Mouse (Mus musculus): ENCODE measurements around the gene Gm5565.
"Not testable (repeated sequence)": the region's sequence is repeated elsewhere in the genome, so short reads cannot be mapped to it uniquely, and the experiment has no call there.

The Gm5565 gene

GRCm38 (mm10) chr5:146160439-146160838 is at the start of gene Gm5565:
Gene Gm5565, minus strand, starts transcription at chr5:146160539.
- DNase-seq (ENCODE audit: low read depth in 2 of 2, low spot score in 2 of 2), result not testable (repeated sequence)

GRCm38 (mm10) chr5:146205537-146205936 is 45.2 kb upstream of the Gm5565 start:
- DNase-seq (ENCODE audit: low read depth in 2 of 2, low spot score in 2 of 2), result no peak

GRCm38 (mm10) chr5:146203921-146204320 is 43.6 kb upstream of the Gm5565 start:
- DNase-seq (ENCODE audit: low read depth in 2 of 2, low spot score in 2 of 2), result no peak

GRCm38 (mm10) chr5:146200580-146200979 is 40.2 kb upstream of the Gm5565 start:
- no peak for DNase-seq (ENCODE audit: low read depth in 2 of 2, low spot score in 2 of 2)

- DNase-seq (ENCODE audit: low read depth in 2 of 2, low spot score in 2 of 2), result no peak
Measured at GRCm38 (mm10) chr5:146199540-146199939, 39.2 kb upstream of the Gm5565 start.

- no peak for DNase-seq (ENCODE audit: low read depth in 2 of 2, low spot score in 2 of 2)
Measured at GRCm38 (mm10) chr5:146199073-146199472, 38.7 kb upstream of the Gm5565 start.

GRCm38 (mm10) chr5:146193360-146193759 is 33.0 kb upstream of the Gm5565 start:
- DNase-seq (ENCODE audit: low read depth in 2 of 2, low spot score in 2 of 2), result no peak

GRCm38 (mm10) chr5:146190501-146191269 is 30.3 kb upstream of the Gm5565 start:
- DNase-seq (ENCODE audit: low read depth in 2 of 2, low spot score in 2 of 2), result no peak

- no peak for DNase-seq (ENCODE audit: low read depth in 2 of 2, low spot score in 2 of 2)
Measured at GRCm38 (mm10) chr5:146190093-146190492, 29.8 kb upstream of the Gm5565 start.

DNA sequence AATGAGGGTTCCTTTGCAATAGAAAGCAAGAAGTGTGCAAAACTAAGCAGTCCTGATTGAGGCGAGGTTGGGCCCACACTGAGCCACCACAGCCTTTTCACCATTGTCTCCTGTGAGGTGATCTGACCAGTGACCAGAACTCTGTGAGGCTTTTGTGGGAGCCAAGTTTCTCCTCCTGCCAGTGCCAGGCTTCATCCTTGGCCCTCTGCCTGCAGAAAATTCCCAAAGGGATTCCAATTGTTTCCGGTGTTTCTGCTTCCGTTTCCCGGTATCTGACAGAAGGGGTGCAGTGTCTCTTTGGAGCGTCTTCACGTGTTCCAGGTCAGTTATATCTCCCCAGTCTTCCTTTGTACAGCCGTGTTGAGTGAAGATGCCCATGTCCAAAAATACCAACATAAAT is 28.4 kb upstream of the Gm5565 start:
- no peak for DNase-seq (ENCODE audit: low read depth in 2 of 2, low spot score in 2 of 2)

DNA sequence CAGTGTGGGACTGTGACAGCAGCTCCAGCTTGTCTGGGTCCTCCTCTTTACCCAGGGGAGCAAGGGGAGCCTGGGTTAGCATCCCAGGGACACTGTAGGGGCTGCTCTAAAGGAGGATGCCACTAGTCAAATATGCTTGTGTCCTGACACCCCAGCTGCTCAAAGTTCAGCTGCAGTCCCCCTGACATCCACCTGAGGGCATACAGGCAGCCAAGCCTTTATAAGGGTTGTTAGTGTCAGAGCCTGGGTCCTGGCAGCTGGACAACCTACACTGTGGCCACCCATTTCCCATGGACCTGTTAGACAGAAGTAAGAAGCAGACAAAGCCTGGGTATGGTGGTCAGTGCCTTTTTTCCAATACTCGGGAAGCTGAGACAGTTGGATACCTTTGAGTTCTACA is 27.8 kb upstream of the Gm5565 start:
- no peak for DNase-seq (ENCODE audit: low read depth in 2 of 2, low spot score in 2 of 2)

DNA sequence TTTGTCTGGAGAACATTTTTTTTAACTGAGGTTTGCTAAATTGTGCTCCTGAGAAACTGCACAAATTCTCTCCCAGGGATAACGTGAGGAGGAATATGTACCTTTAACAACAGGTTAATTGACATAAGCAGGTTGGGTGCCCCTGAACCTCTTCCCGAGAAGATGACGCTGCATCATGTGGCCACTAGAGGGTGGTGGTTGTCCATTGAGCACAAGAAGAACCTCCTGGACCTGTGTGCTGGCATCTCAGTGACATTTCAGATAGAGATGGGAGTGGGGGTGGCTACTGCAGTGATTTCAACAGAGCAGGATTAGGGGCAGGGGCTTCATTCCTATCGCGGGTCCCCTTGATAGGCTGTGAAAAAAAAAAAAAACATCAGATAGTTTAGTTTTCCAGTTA is 27.1 kb upstream of the Gm5565 start:
- peak; percentile 35 to 50 for DNase-seq (ENCODE audit: low read depth in 2 of 2, low spot score in 2 of 2)

DNA sequence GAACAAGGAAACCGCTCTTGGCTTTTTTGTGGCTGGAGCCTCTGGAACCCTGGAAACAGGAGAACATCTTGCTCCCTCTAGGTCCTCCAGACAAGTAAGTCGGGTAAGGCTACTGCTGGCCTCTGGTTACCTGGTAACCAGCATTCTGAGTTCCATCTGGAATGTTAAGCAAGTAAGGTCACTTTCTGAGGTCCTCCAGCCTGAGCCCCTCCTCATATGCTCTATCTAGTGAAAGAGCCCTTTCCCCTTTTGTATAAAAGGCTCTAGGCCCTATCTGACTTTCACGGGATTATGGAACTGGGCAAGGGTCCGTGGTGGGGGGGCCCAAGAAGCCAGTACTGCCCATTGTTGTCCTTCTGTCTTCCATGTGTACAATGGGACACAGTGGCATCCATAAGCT is 24.9 kb upstream of the Gm5565 start, which contains the start of gene 1700001J03Rik:
1700001J03Rik (minus strand) TSS at position 101 of the 400 bp plus-strand sequence.
- not testable (repeated sequence) for DNase-seq (ENCODE audit: low read depth in 2 of 2, low spot score in 2 of 2)

GRCm38 (mm10) chr5:146172744-146173143 is 12.4 kb upstream of the Gm5565 start:
- not testable (repeated sequence) for DNase-seq (ENCODE audit: low read depth in 2 of 2, low spot score in 2 of 2)

GRCm38 (mm10) chr5:146170621-146171020 is 10.3 kb upstream of the Gm5565 start, which contains the start of gene Gm6309:
Gene Gm6309, minus strand, starts transcription at chr5:146170721.
- DNase-seq (ENCODE audit: low read depth in 2 of 2, low spot score in 2 of 2), result not testable (repeated sequence)

DNA sequence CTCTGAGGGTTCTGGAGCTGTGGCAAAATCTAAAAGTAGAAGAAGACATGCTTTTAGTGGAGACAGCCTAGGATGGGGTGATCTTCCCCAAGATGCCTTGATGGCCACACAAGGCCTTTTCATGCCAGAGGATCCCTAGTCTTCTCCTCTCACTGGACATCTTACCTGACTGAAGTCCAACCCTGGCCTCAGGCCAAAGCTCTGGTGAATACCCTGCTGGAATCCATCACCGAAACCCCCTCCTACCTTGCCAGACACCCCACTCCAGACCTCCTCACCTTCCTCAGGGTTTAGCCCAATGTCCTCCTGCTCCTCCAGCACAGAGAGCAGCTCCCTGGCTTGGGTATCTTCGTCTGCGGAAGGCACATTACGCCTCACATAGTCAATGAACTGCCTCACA is 2.0 kb downstream of the Gm5565 start:
- DNase-seq (ENCODE audit: low read depth in 2 of 2, low spot score in 2 of 2), result not testable (repeated sequence)

DNA sequence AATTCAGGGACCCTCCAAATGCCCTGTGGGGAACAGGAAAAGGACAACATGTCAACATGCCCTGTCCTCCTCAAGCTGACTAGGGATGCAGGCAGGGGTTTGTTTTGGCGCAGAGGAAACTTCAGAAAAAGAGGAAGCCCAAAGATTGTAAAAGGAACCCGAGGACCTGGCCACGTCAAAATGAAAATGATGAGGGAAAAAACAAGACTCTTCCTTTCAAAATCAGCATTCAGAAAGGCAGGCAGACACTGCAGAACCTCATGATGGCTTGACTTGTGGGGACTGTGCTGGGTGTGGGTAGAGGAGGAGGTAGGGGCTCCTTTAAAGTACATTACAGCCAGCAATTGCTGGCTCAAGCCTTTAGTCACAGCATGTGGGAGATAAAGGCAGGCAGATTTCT is 9.9 kb downstream of the Gm5565 start:
- DNase-seq (ENCODE audit: low read depth in 2 of 2, low spot score in 2 of 2), result no peak

- DNase-seq (ENCODE audit: low read depth in 2 of 2, low spot score in 2 of 2), result no peak
Measured at GRCm38 (mm10) chr5:146147903-146148302, 12.4 kb downstream of the Gm5565 start.
